Mouse (Mus musculus): Measurements from ENCODE around the gene Ighmbp2.
A peak's percentile ranks its signal among the peaks of the same experiment; 100 is the strongest.

The Ighmbp2 gene

GRCm38 (mm10) chr19:3282572-3283467, at the start of gene Ighmbp2, which contains the start of gene Mrpl21:
TSS of gene Ighmbp2 (minus strand) at chr19:3283017.
TSS of gene Mrpl21 (plus strand) at chr19:3282901.
- DNase-seq (ENCODE audit: low read depth, low spot score) = peak; percentile 94

GRCm38 (mm10) chr19:3326479-3327047, 43.7 kb upstream of the Ighmbp2 start:
- no peak for DNase-seq (ENCODE audit: low read depth, low spot score)

DNA sequence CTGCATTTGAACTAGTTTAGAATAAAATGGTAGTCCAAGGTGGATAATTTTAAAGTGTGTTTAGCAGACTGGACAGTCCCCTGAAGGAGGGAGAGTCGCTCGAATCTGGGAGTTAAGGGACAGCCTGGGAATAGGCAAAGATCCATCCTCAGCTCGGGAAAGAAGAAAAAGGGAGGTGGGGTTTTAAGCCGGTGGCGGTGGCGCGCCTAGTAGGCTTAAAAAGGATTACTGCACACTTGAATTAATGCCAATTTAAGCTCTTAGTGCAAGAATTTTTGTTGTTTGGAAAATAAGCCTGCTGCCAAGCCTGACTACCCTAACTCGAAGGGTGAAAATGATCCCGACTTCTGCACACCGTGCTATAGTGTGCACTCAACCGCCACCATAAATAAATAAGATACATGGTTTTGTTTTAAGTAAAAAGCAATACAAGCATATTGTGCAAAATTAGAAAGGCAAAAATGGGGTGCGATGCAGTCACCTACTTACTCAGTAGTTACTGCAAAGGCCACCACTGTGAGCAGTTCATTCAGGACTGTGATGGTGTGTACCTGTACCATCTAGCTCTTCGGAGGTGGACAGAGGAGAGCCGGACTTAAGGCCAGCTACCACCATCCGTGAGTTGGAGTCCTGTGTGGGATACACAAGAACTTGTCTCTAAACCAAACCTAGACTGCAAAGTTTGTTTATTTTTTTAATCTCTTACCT, 43.1 kb upstream of the Ighmbp2 start:
- no peak for DNase-seq (ENCODE audit: low read depth, low spot score)

- peak; percentile 88 for DNase-seq (ENCODE audit: low read depth, low spot score)
Measured at GRCm38 (mm10) chr19:3324931-3325711, 42.3 kb upstream of the Ighmbp2 start.

- no peak for DNase-seq (ENCODE audit: low read depth, low spot score)
Measured at GRCm38 (mm10) chr19:3324271-3324811, 41.5 kb upstream of the Ighmbp2 start.

GRCm38 (mm10) chr19:3323753-3324270, 41.0 kb upstream of the Ighmbp2 start:
- DNase-seq (ENCODE audit: low read depth, low spot score) = no peak

DNA sequence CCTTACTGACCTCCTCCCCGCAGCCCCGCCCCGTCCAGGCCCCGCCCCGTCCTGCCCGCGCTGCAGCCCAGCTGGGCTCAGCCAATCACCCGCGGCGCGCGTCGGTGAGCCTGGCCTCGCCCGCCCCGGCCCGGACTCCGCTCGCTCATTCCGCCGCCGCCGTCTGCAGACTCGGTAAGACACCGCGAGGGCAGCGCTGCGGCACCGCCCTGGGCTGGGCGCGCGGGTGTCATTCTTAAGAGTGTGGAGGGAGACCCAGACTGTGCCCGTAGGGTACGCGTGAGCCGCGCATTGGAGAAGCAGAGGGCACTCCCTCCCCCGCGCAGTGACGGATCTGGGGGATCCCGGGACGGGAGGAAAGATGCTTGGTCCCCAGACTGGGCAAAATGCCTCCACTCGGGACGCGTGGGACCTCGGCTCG, 40.4 kb upstream of the Ighmbp2 start:
- no peak for DNase-seq (ENCODE audit: low read depth, low spot score)

DNA sequence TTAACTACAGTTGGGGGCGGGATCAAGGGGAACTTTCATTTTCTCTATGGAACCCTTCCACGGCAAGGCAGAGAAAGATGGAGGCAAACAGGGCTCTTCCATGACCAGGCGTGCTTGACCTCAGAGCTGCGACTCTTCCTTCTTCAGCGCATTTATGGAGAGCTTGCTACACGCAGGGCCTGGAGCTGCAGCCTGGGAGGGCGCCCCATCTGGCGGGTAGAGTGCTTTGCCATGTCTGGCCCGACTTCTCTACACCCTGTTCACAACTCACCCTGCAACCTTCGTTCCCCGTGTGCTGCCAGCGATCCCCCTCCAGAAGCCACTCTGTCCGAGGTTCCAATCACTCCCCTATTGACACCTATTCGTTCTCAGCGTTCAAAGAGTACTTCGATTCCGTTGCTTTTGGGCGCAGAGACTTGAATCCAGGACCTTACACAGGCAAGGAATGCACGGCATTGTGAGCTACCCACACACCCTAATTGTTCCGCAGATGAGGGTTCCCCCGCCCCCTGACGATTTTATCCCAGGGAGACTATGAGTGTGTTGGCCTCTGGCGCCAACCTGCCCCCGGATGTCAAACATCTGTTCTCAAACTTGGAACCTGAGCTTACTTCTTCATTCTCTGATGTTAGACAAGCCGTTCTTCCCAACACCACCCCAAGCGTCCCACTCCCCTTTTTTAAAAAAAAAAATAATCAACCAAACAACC, 39.6 kb upstream of the Ighmbp2 start, which contains the start of gene Cpt1a:
Cpt1a (plus strand) TSS at position 74 of the 709 bp plus-strand sequence.
- no peak for DNase-seq (ENCODE audit: low read depth, low spot score)

DNA sequence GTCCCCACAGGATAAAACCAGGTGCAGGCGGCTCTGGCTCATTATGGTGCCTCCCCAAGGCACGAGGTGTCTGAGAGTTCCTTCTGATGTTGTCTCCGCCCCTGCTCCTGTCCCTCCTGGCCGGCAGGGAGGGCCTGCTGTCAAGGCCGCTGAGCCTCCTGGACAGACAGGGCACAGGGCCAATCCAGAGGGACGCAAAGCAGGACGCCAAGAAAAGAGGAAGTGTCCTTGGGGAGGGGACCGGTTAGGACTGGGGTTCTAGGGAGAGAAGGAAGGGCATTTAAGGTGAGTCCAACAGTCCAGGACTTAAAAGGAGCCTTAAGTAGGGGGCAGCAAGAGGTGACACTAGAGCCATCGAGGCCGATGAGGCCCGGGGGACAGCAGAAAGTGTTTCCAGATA, 38.8 kb upstream of the Ighmbp2 start:
- DNase-seq (ENCODE audit: low read depth, low spot score) = no peak

- no peak for DNase-seq (ENCODE audit: low read depth, low spot score)
Measured at GRCm38 (mm10) chr19:3320801-3321200, 38.0 kb upstream of the Ighmbp2 start.

GRCm38 (mm10) chr19:3320086-3320485, 37.3 kb upstream of the Ighmbp2 start:
- DNase-seq (ENCODE audit: low read depth, low spot score) = no peak

- DNase-seq (ENCODE audit: low read depth, low spot score) = no peak
Measured at GRCm38 (mm10) chr19:3319341-3319740, 36.5 kb upstream of the Ighmbp2 start.

- DNase-seq (ENCODE audit: low read depth, low spot score) = no peak
Measured at GRCm38 (mm10) chr19:3307175-3307949, 24.5 kb upstream of the Ighmbp2 start.

- DNase-seq (ENCODE audit: low read depth, low spot score) = no peak
Measured at GRCm38 (mm10) chr19:3304017-3304416, 21.2 kb upstream of the Ighmbp2 start.

- DNase-seq (ENCODE audit: low read depth, low spot score) = no peak
Measured at GRCm38 (mm10) chr19:3297775-3298174, 15.0 kb upstream of the Ighmbp2 start.

- no peak for DNase-seq (ENCODE audit: low read depth, low spot score)
Measured at GRCm38 (mm10) chr19:3297034-3297433, 14.2 kb upstream of the Ighmbp2 start.

DNA sequence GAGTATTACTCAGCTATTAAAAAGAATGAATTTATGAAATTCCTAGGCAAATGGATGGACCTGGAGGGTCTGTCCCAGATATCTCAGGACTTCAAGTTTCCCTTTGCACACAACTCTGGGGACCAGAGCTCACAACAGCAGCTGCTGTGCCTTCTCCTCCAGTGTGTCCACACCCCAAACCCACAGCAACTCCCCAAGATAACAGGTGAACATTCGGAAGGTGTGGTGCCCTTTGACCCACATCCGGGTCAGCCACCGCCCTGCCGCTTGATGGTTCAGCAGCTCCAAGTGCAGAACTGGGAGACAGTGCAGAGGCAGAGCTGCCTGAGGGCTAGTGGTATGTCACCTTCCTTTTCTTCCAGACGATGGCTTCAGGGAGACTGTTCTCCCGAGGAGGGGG, 12.4 kb upstream of the Ighmbp2 start:
- no peak for DNase-seq (ENCODE audit: low read depth, low spot score)

GRCm38 (mm10) chr19:3292993-3293392, 10.2 kb upstream of the Ighmbp2 start:
- DNase-seq (ENCODE audit: low read depth, low spot score) = no peak

DNA sequence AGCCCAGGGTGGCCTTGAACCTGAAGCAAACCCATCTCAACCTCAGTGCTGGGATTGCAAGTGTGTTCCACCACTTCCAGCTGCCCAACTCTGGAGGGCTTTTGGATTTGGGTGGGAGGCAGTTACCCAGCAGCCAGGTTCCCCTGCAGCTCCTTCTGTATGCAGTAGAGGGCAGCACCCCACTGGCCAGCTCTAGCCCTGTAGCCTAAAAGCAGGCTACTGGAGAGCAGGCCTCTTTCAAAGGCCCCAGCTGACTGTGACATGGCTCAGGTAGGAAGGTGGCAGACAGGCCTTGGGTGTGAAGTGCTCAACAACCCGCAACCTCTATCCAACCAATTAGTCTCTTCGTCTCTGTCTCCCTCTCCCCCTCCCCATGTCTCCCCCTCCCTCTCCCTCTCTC, 9.2 kb upstream of the Ighmbp2 start:
- peak; percentile 23 for DNase-seq (ENCODE audit: low read depth, low spot score)
